Mouse (Mus musculus) intestine, postnatal 0 days (tissue): ENCODE results near the gene Rel. TPM values are rescaled to one million over a fixed set of nuclear protein-coding genes. Genes with fewer than 3 reads are reported as not detected.

ENCODE experiments used
- ATAC-seq: fragments of 200-750 bp; cut with Nextera tagmentation; 2 replicates; pipeline ENCODE4 v1.8.0; 2017; ENCODE audit warnings: mild to moderate bottlenecking, moderate TSS enrichment, moderate library complexity
- H3K27ac ChIP-seq: fragments of 300-500 bp; sonication (generic); 2 replicates; pipeline ENCODE4 v1.5.1; 2014; ENCODE audit warnings: mild to moderate bottlenecking, low read depth, low read length, moderate library complexity
- H3K27me3 ChIP-seq: fragments of 300-500 bp; sonication (generic); replicated peaks from 2 replicates; pipeline ENCODE4 v1.6.1; 2014; ENCODE audit warnings: low read length, mixed read lengths; ENCODE audit not compliant: control insufficient read depth, insufficient read depth
- H3K36me3 ChIP-seq: fragments of 300-500 bp; sonication (generic); 2 replicates; pipeline ENCODE4 v1.6.1; 2014; ENCODE audit warnings: mild to moderate bottlenecking, moderate library complexity; ENCODE audit not compliant: control insufficient read depth, insufficient read depth
- H3K4me1 ChIP-seq: fragments of 300-500 bp; sonication (generic); replicated peaks from 2 replicates; pipeline ENCODE4 v1.6.1; 2014; ENCODE audit warnings: antibody characterized with exemption, low read length, mixed read lengths; ENCODE audit not compliant: control insufficient read depth, insufficient read depth
- H3K4me2 ChIP-seq: fragments of 300-500 bp; sonication (generic); replicated peaks from 2 replicates; pipeline ENCODE4 v1.6.1; 2014; ENCODE audit warnings: low read depth, mild to moderate bottlenecking, moderate library complexity
- H3K4me3 ChIP-seq: fragments of 300-500 bp; sonication (generic); 2 replicates; pipeline ENCODE4 v1.5.1; 2014; ENCODE audit warnings: low read depth, low read length
- H3K9ac ChIP-seq: fragments of 300-500 bp; sonication (generic); 2 replicates; pipeline ENCODE4 v1.6.1; 2014; ENCODE audit warnings: mild to moderate bottlenecking, low read depth, low read length
- H3K9me3 ChIP-seq: fragments of 300-500 bp; sonication (generic); 2 replicates; pipeline ENCODE4 v1.6.1; 2016; ENCODE audit warnings: mixed run types; ENCODE audit not compliant: control insufficient read depth
- CTCF ChIP-seq: sonication (generic); IDR thresholded peaks from 2 replicates; pipeline ENCODE4 v1.5.1; 2016; ENCODE audit warnings: low read depth, mild to moderate bottlenecking, control low read depth, antibody characterized with exemption, moderate library complexity
- WGBS: fragments of 180-500 bp; shearing (Covaris S2); extraction: QIAGEN DNeasy Blood & Tissue Kit; methylation state at CpG from one replicate; pipeline ENCODE4 v1.1.7; 2014; 5-methylcytosine and 5-hydroxymethylcytosine counted together
- polyA plus RNA-seq: library from polyadenylated mRNA; unstranded; fragments of >200 nt; fragmentation: Nextera tagmentation; extraction: Ambion mirVana; gene quantifications from 2 replicates; pipeline ENCODE4 v1.2.1, GENCODE M21; 2015

Gene Rel
- polyA plus RNA-seq, 1 experiment from 2014 or later: 0.52 TPM

DNA sequence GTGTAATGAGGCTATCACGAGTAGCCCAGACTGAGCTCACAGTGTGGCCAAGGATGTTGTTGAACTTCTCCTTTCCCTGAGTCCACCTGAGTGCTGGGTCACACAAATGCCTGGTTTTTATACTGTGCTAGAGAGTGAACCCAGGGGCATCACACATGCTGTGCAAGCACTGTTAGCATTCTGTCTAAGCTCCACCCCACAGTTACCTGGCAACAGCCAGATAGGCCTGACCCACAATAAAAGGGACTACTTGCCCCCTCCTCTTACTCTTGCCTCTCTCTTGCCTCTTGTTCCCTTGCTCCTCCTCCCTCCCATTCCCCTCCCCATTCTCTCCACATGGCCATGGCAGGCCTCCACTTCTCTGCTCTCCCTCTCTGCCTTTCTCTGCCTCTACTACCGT lies 48.4 kb downstream of the Rel start:
- ATAC-seq: no peak
- WGBS: 27% methylated on average over 2 of the region's 2 CpGs
- Histone ChIP-seq H3K9ac (no peak overlapping the region), H3K27ac (no peak overlapping the region), H3K36me3 (peaks cover 60% of the 10 kb centered on the region), H3K9me3 (no peaks in the 10 kb centered on the region), H3K4me3 (no peak overlapping the region), H3K4me2 (no peak overlapping the region), H3K27me3 (no peaks in the 10 kb centered on the region), H3K4me1 (no peaks in the 10 kb centered on the region)
- no peak for TF ChIP-seq CTCF

DNA sequence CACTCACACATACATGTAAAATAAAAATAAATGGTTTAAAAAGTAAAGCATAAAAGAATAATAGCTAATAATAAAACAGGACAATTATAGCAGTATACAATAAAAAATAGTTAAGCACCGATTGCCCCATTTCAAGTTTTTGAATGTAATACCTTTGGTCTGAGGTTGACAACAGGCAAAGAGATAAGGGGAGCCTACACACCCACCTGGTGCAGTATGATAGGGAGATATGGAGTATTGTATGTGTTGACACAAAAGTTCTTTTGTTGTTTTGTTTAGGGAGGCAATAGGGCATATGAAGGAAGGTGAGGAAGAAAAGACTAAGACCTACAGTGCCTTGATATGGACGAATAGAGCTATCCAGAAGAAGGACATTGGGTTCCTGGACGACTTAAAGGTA lies 50.9 kb downstream of the Rel start:
- WGBS: 73% methylated on average over 3 of the region's 3 CpGs
- H3K4me3 ChIP-seq: no peak overlapping the region
- H3K9ac ChIP-seq: no peak overlapping the region
- peaks cover 53% of the 10 kb centered on the region for H3K36me3 ChIP-seq
- H3K4me2 ChIP-seq: no peak overlapping the region
- no peaks in the 10 kb centered on the region for H3K9me3 ChIP-seq
- no peak for TF ChIP-seq CTCF
- no peaks in the 10 kb centered on the region for H3K27me3 ChIP-seq
- no peak overlapping the region for H3K27ac ChIP-seq
- H3K4me1 ChIP-seq: no peaks in the 10 kb centered on the region
- no peak for ATAC-seq

DNA sequence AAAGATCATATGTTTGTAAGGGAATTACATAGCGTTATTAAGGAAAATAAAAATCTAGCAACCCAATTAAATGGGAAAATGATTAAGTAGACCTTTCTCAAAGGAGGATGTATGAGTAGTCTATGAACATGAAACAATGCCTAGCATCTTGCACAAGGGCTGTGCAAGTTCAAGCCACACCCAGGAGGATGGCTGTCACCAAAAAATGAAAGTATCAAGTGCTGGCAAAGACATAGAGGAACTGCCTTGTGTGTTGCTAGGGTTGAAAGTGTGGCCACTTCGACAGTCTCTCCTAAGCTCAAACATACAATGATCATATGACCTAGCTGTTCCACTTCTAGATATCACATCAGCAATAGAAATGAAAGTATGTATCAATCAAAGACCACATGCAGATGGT lies 51.9 kb downstream of the Rel start:
- no peak overlapping the region for H3K4me2 ChIP-seq
- H3K4me1 ChIP-seq: no peaks in the 10 kb centered on the region
- H3K9ac ChIP-seq: no peak overlapping the region
- H3K4me3 ChIP-seq: no peak overlapping the region
- peaks cover 52% of the 10 kb centered on the region for H3K36me3 ChIP-seq
- 89% methylated on average over 2 of the region's 2 CpGs for WGBS
- no peaks in the 10 kb centered on the region for H3K9me3 ChIP-seq
- TF ChIP-seq CTCF: no peak
- no peaks in the 10 kb centered on the region for H3K27me3 ChIP-seq
- no peak for ATAC-seq
- H3K27ac ChIP-seq: no peak overlapping the region

DNA sequence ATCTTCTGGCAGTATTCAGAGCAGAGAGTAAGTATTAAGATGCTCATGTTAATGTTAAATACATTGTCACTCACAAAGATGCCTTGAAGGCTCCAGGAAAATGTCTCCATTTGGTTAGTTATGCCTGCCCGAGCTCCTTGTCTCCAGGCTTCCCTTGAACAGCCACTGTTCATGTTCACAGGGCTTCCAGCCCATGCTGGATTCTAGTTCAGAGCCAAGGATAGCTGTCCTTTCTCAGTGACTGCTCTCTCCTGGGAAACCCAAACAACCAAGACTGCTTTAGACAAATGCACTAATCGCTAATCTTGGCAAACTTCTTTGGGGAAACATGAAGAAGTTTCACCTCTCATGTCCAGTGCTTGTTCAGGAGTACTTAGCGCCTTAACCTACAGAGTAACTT lies 58.5 kb downstream of the Rel start:
- Histone ChIP-seq H3K9ac (no peak overlapping the region), H3K4me2 (no peak overlapping the region), H3K9me3 (no peaks in the 10 kb centered on the region), H3K4me3 (no peak overlapping the region), H3K4me1 (no peaks in the 10 kb centered on the region), H3K36me3 (peaks cover 62% of the 10 kb centered on the region), H3K27me3 (no peaks in the 10 kb centered on the region), H3K27ac (no peak overlapping the region)
- WGBS: 90% methylated on average over 3 of the region's 3 CpGs
- ATAC-seq: no peak
- no peak for TF ChIP-seq CTCF

DNA sequence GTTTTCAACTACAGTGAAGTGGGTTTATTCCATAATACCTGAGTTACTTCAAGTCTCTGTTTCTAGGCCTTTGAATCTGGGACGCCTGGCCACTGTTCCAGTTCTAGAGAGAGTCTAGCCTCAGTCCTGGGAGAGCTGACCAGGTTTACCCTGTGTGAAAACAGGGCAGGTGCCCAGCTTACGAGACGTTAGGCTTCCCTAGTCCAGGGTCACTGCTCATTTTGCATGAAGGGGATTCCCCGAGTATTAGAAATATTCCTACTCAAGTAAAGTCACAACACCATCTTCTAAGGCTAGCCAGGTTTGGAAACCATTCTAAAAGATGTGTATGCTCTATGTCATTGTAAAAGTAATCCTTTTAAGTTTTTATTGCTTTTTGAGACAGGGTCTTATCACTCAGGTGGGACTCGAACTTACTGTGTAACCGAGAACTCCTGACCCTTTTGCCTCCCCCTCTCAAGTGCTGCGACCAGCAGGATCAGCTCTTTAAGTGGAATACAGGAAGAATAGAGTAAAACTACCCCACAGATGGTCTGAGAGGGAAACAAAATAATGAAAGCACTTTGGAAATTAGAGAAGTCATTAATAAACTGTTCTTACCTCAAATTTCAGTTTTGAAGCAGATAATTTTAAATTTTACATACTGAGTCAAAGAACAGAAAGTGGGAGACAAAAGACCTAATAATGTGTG lies 66.0 kb downstream of the Rel start:
- no peak overlapping the region for H3K4me2 ChIP-seq
- no peak for ATAC-seq
- no peaks in the 10 kb centered on the region for H3K4me1 ChIP-seq
- no peaks in the 10 kb centered on the region for H3K27me3 ChIP-seq
- no peak overlapping the region for H3K27ac ChIP-seq
- no peaks in the 10 kb centered on the region for H3K9me3 ChIP-seq
- no peak overlapping the region for H3K4me3 ChIP-seq
- H3K9ac ChIP-seq: no peak overlapping the region
- 77% methylated on average over 7 of the region's 7 CpGs for WGBS
- peaks cover 22% of the 10 kb centered on the region for H3K36me3 ChIP-seq
- no peak for TF ChIP-seq CTCF

DNA sequence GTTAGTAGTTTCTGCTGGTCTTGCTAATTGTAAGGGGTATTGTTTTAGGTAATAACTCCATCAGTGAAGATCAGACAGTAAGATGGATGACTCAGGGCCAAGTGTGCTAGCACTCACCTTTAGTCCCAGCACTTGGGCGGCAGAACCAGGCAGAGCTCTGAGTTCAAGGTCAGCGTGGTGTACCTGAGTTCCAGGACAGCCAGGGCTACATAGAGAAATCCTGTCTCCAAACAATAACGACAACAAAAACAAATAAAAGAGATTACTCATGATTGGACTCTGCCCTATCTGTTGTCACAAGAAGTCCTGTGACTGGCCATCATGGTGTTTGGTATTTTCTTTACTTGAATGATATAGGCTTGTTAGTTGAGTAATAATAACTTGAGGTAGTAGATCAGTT lies 68.9 kb downstream of the Rel start:
- no peaks in the 10 kb centered on the region for H3K4me1 ChIP-seq
- no peak; the same call in 1 of the 2 replicates for ATAC-seq
- H3K36me3 ChIP-seq: peaks cover 5% of the 10 kb centered on the region
- H3K27me3 ChIP-seq: no peaks in the 10 kb centered on the region
- H3K9ac ChIP-seq: no peak overlapping the region
- 84% methylated on average over 3 of the region's 3 CpGs for WGBS
- no peaks in the 10 kb centered on the region for H3K9me3 ChIP-seq
- H3K4me3 ChIP-seq: no peak overlapping the region
- H3K27ac ChIP-seq: no peak overlapping the region
- no peak for TF ChIP-seq CTCF
- no peak overlapping the region for H3K4me2 ChIP-seq
